Mouse (Mus musculus): ENCODE measurements at regions not wholly inside any gene's neighbourhood (a gene's known extent, or its start where the extent isn't known, plus 50 kb on each side); places are given as distances from the start of the nearest gene placed in this dataset.

- H3K4me3 ChIP-seq (ENCODE audit: low read depth, low read length): no peak overlapping the region
- H3K9me3 ChIP-seq (ENCODE audit: low read depth, low read length): no peaks in the 10 kb centered on the region
- ATAC-seq (ENCODE audit: insufficient read depth): no peak
- no peak overlapping the region for H3K27ac ChIP-seq (ENCODE audit: low read depth)
- TF ChIP-seq CTCF (IDR thresholded peaks at IDR 0.05; ENCODE audit: low read depth): no peak
- no peak for DNase-seq
- H3K4me2 ChIP-seq: no peak overlapping the region
- no peaks in the 10 kb centered on the region for H3K36me3 ChIP-seq (ENCODE audit: insufficient read depth)
- H3K27me3 ChIP-seq (ENCODE audit: insufficient read depth, low read length): no peaks in the 10 kb centered on the region
- H3K4me1 ChIP-seq (ENCODE audit: insufficient read depth): 0 out of 2 replicates have a peak, but pooled peaks cover 2% of the 10 kb centered on the region
- WGBS: 82% methylated on average over 1 of the region's 1 CpGs
- no peak overlapping the region for H3K9ac ChIP-seq
Observed at GRCm38 (mm10) chr11:19427559-19427958, 408.8 kb upstream of the Meis1 start.

GRCm38 (mm10) chr11:19433680-19434619 lies 415.2 kb upstream of the Meis1 start:
- ATAC-seq (ENCODE audit: insufficient read depth): no peak
- TF ChIP-seq CTCF (IDR thresholded peaks at IDR 0.05; ENCODE audit: low read depth): no peak
- WGBS: 80% methylated on average over 13 of the region's 13 CpGs

GRCm38 (mm10) chr11:19438385-19438784 lies 419.6 kb upstream of the Meis1 start:
- Histone ChIP-seq H3K4me1 (ENCODE audit: insufficient read depth) (no peaks in the 10 kb centered on the region), H3K36me3 (ENCODE audit: insufficient read depth) (no peaks in the 10 kb centered on the region), H3K27me3 (ENCODE audit: insufficient read depth, low read length) (no peaks in the 10 kb centered on the region), H3K9ac (no peak overlapping the region), H3K27ac (ENCODE audit: low read depth) (no peak overlapping the region), H3K4me2 (no peak overlapping the region), H3K4me3 (ENCODE audit: low read depth, low read length) (no peak overlapping the region), H3K9me3 (ENCODE audit: low read depth, low read length) (no peaks in the 10 kb centered on the region)
- ATAC-seq (ENCODE audit: insufficient read depth) (no peak), DNase-seq (no peak)
- 88% methylated on average over 5 of the region's 5 CpGs for WGBS
- no peak for TF ChIP-seq CTCF (IDR thresholded peaks at IDR 0.05; ENCODE audit: low read depth)

More at GRCm38 (mm10) chr11:19433680-19434619, 415.2 kb upstream of the Meis1 start:
- Histone ChIP-seq H3K9ac (no peak overlapping the region), H3K4me3 (ENCODE audit: low read depth, low read length) (no peak overlapping the region), H3K4me1 (ENCODE audit: insufficient read depth) (no peaks in the 10 kb centered on the region), H3K27ac (ENCODE audit: low read depth) (no peak overlapping the region), H3K27me3 (ENCODE audit: insufficient read depth, low read length) (no peaks in the 10 kb centered on the region), H3K9me3 (ENCODE audit: low read depth, low read length) (no peaks in the 10 kb centered on the region), H3K36me3 (ENCODE audit: insufficient read depth) (no peaks in the 10 kb centered on the region), H3K4me2 (no peak overlapping the region)
- no peak for DNase-seq

GRCm38 (mm10) chr11:19441936-19442335 lies 423.2 kb upstream of the Meis1 start:
- Histone ChIP-seq H3K4me3 (ENCODE audit: low read depth, low read length) (no peak overlapping the region), H3K27ac (ENCODE audit: low read depth) (no peak overlapping the region), H3K27me3 (ENCODE audit: insufficient read depth, low read length) (no peaks in the 10 kb centered on the region), H3K9ac (no peak overlapping the region), H3K9me3 (ENCODE audit: low read depth, low read length) (no peaks in the 10 kb centered on the region), H3K4me2 (no peak overlapping the region), H3K4me1 (ENCODE audit: insufficient read depth) (no peaks in the 10 kb centered on the region), H3K36me3 (ENCODE audit: insufficient read depth) (no peaks in the 10 kb centered on the region)
- DNase-seq (no peak), ATAC-seq (ENCODE audit: insufficient read depth) (no peak)
- WGBS: 84% methylated on average over 4 of the region's 4 CpGs
- TF ChIP-seq CTCF (IDR thresholded peaks at IDR 0.05; ENCODE audit: low read depth): no peak

- DNase-seq (peak; percentile 82), ATAC-seq (ENCODE audit: insufficient read depth) (no peak)
- Histone ChIP-seq H3K9me3 (ENCODE audit: low read depth, low read length) (no peaks in the 10 kb centered on the region), H3K4me3 (ENCODE audit: low read depth, low read length) (no peak overlapping the region), H3K9ac (no peak overlapping the region), H3K4me2 (no peak overlapping the region), H3K36me3 (ENCODE audit: insufficient read depth) (no peaks in the 10 kb centered on the region), H3K27ac (ENCODE audit: low read depth) (no peak overlapping the region), H3K4me1 (ENCODE audit: insufficient read depth) (no peaks in the 10 kb centered on the region), H3K27me3 (ENCODE audit: insufficient read depth, low read length) (no peaks in the 10 kb centered on the region)
- WGBS: 61% methylated on average over 12 of the region's 12 CpGs
- no peak for TF ChIP-seq CTCF (IDR thresholded peaks at IDR 0.05; ENCODE audit: low read depth)
Observed at GRCm38 (mm10) chr11:19455391-19456290, 436.9 kb upstream of the Meis1 start.

GRCm38 (mm10) chr11:19456577-19456976 lies 437.8 kb upstream of the Meis1 start:
- DNase-seq (no peak), ATAC-seq (ENCODE audit: insufficient read depth) (no peak)
- Histone ChIP-seq H3K9ac (no peak overlapping the region), H3K4me2 (no peak overlapping the region), H3K36me3 (ENCODE audit: insufficient read depth) (no peaks in the 10 kb centered on the region), H3K27me3 (ENCODE audit: insufficient read depth, low read length) (no peaks in the 10 kb centered on the region), H3K9me3 (ENCODE audit: low read depth, low read length) (no peaks in the 10 kb centered on the region), H3K4me1 (ENCODE audit: insufficient read depth) (no peaks in the 10 kb centered on the region), H3K27ac (ENCODE audit: low read depth) (no peak overlapping the region), H3K4me3 (ENCODE audit: low read depth, low read length) (no peak overlapping the region)
- 83% methylated on average over 1 of the region's 1 CpGs for WGBS
- TF ChIP-seq CTCF (IDR thresholded peaks at IDR 0.05; ENCODE audit: low read depth): no peak
